Mouse (Mus musculus) ES-Bruce4 (cell line): Measurements from ENCODE around the gene Fam209. TPM values are rescaled to one million over a fixed set of nuclear protein-coding genes. Genes with fewer than 3 reads are reported as not detected.

Source experiments
- H3K27ac ChIP-seq: 2 replicates; pipeline ENCODE4 v1.5.1; 2012; ENCODE audit warnings: low read length, inconsistent platforms; ENCODE audit not compliant: insufficient read depth
- H3K27me3 ChIP-seq: 2 replicates; pipeline ENCODE4 v1.6.1; 2012; ENCODE audit warnings: mild to moderate bottlenecking, low read length, inconsistent platforms; ENCODE audit not compliant: control insufficient read depth, poor library complexity, insufficient read depth, severe bottlenecking
- H3K36me3 ChIP-seq: 2 replicates; pipeline ENCODE4 v1.6.1; 2012; ENCODE audit warnings: inconsistent platforms, mild to moderate bottlenecking, low read length, moderate library complexity; ENCODE audit not compliant: control insufficient read depth, poor library complexity, insufficient read depth, severe bottlenecking
- H3K4me1 ChIP-seq: one replicate; pipeline ENCODE4 v1.8.1; 2011; ENCODE audit warnings: low read length; ENCODE audit not compliant: control insufficient read depth, insufficient read depth
- H3K4me3 ChIP-seq: 2 replicates; pipeline ENCODE4 v1.5.1; 2011; ENCODE audit warnings: low read depth, mild to moderate bottlenecking, low read length
- H3K9ac ChIP-seq: 2 replicates; pipeline ENCODE4 v1.6.1; 2012; ENCODE audit warnings: low read depth, mild to moderate bottlenecking, inconsistent platforms; ENCODE audit not compliant: poor library complexity, severe bottlenecking
- H3K9me3 ChIP-seq: replicated peaks from 2 replicates; pipeline ENCODE4 v1.6.1; 2012; ENCODE audit warnings: mild to moderate bottlenecking, low read length, inconsistent platforms; ENCODE audit not compliant: control insufficient read depth, poor library complexity, insufficient read depth, severe bottlenecking
- CTCF ChIP-seq: IDR thresholded peaks from one replicate; pipeline ENCODE4 v1.8.1; 2011; ENCODE audit warnings: low read depth, low read length
- EP300 ChIP-seq: IDR thresholded peaks from 2 replicates; pipeline ENCODE4 v1.6.1; 2011; ENCODE audit warnings: low read depth, low read length; ENCODE audit not compliant: insufficient read depth
- POLR2A ChIP-seq: IDR thresholded peaks from one replicate; pipeline ENCODE4 v1.8.1; 2011; ENCODE audit warnings: low read length; ENCODE audit not compliant: insufficient read depth
- polyA plus RNA-seq: library from polyadenylated mRNA; stranded (reverse); fragments of >200 nt; gene quantifications from 2 replicates; pipeline ENCODE4 v1.2.4, GENCODE M21; 2011; ENCODE audit warnings: low read depth; ENCODE audit not compliant: missing spikeins, insufficient read depth, insufficient read length

The Fam209 gene
- polyA plus RNA-seq, 1 experiment: 0.88 TPM

GRCm38 (mm10) chr2:172516407-172516992 is 44.2 kb downstream of the Fam209 start:
- peak overlapping the region; percentile 99 for H3K27ac ChIP-seq

GRCm38 (mm10) chr2:172520616-172521371 is 48.5 kb downstream of the Fam209 start:
- TF ChIP-seq CTCF (no peak), EP300 (peak; percentile 96), POLR2A (no peak)
- Histone ChIP-seq H3K27ac (peak overlapping the region; percentile 8), H3K27me3 (no peaks in the 10 kb centered on the region), H3K36me3 (no peaks in the 10 kb centered on the region), H3K4me1 (peaks cover 22% of the 10 kb centered on the region), H3K9ac (0 out of 2 replicates have a peak overlapping the region, but pooled peaks have one; percentile 6), H3K4me3 (no peak overlapping the region), H3K9me3 (no peaks in the 10 kb centered on the region)

More at GRCm38 (mm10) chr2:172516407-172516992, 44.2 kb downstream of the Fam209 start:
- H3K27me3 ChIP-seq: no peaks in the 10 kb centered on the region
- TF ChIP-seq POLR2A (no peak), CTCF (no peak), EP300 (peak; percentile 99)
- peak overlapping the region; percentile 27; the same call in 1 of the 2 replicates for H3K9ac ChIP-seq
- peaks cover 29% of the 10 kb centered on the region for H3K4me1 ChIP-seq
- no peaks in the 10 kb centered on the region for H3K36me3 ChIP-seq
- H3K9me3 ChIP-seq: no peaks in the 10 kb centered on the region
- peak overlapping the region; percentile 7; the same call in 1 of the 2 replicates for H3K4me3 ChIP-seq

GRCm38 (mm10) chr2:172522528-172522927 is 50.2 kb downstream of the Fam209 start:
- TF ChIP-seq EP300 (0 out of 2 replicates have a peak, but pooled peaks have one; percentile 7), CTCF (no peak)
- Histone ChIP-seq H3K9me3 (no peaks in the 10 kb centered on the region), H3K27ac (0 out of 2 replicates have a peak overlapping the region, but pooled peaks have one; percentile 3), H3K4me1 (peaks cover 20% of the 10 kb centered on the region), H3K9ac (peak overlapping the region; percentile 1), H3K36me3 (no peaks in the 10 kb centered on the region), H3K4me3 (peak overlapping the region; percentile 18; the same call in 1 of the 2 replicates), H3K27me3 (no peaks in the 10 kb centered on the region)

Other genes with a start within 250 kb of the Fam209 start
- not detected in 2 replicates for gene Mc3r, start 224.0 kb upstream of the Fam209 start, polyA plus RNA-seq
- gene Fam210b, start 127.0 kb upstream of the Fam209 start, polyA plus RNA-seq: 5.7 and 6.9 TPM in 2 replicates
- 153 and 167 TPM in 2 replicates for gene Aurka, start 102.0 kb upstream of the Fam209 start, polyA plus RNA-seq
- gene Cstf1, start 101.8 kb upstream of the Fam209 start, polyA plus RNA-seq: 49.6 and 52.1 TPM in 2 replicates
- 0.37 and 0.52 TPM in 2 replicates for gene Cass4, start 78.7 kb upstream of the Fam209 start, polyA plus RNA-seq
- gene Rtf2, start 32.0 kb upstream of the Fam209 start, polyA plus RNA-seq: 49.7 and 52.6 TPM in 2 replicates
- not detected in 2 replicates for gene Gcnt7, start 13.9 kb upstream of the Fam209 start, polyA plus RNA-seq
- gene Tfap2c, start 77.1 kb downstream of the Fam209 start, polyA plus RNA-seq: 107 TPM in 2 replicates